Mouse (Mus musculus) MEL (cell line): Measurements from ENCODE around the gene Scamp1. TPM values are rescaled to one million over a fixed set of nuclear protein-coding genes. Genes with fewer than 3 reads are reported as not detected.

Experiments
- DNase-seq: peaks from one replicate; pipeline ENCODE4 v3.0.0; 2011; ENCODE audit warnings: low read depth, low spot score
- H3K27ac ChIP-seq: 2 replicates; pipeline ENCODE4 v1.5.1; 2012; ENCODE audit warnings: low read depth, mild to moderate bottlenecking, control low read depth, low read length, moderate library complexity; ENCODE audit not compliant: control insufficient read depth
- H3K27me3 ChIP-seq, 2 experiments: fragments of 150-350 bp in 1 of 2; sonication (generic) in 1 of 2; 2 replicates each; pipeline ENCODE4 v1.6.1; 2012; ENCODE audit warnings: low read length in 2 of 2, mild to moderate bottlenecking in 2 of 2, improper control_type of control experiment in 1 of 2, moderate library complexity in 1 of 2; ENCODE audit not compliant: insufficient read depth in 2 of 2, control insufficient read depth in 1 of 2
- H3K36me3 ChIP-seq, 2 experiments: 2 replicates each; pipeline ENCODE4 v1.6.1; 2012 to 2014; ENCODE audit warnings: low read length in 2 of 2, improper control_type of control experiment in 1 of 2, inconsistent platforms in 1 of 2, mild to moderate bottlenecking in 1 of 2; ENCODE audit not compliant: insufficient read depth in 2 of 2, control insufficient read depth in 1 of 2
- H3K4me1 ChIP-seq, 2 experiments: fragments of 150-350 bp in 1 of 2; sonication (generic) in 1 of 2; 2 replicates each; pipeline ENCODE4 v1.6.1; 2012; ENCODE audit warnings: low read length in 2 of 2, improper control_type of control experiment in 1 of 2, mild to moderate bottlenecking in 1 of 2; ENCODE audit not compliant: insufficient read depth in 2 of 2, control insufficient read depth in 1 of 2
- H3K4me3 ChIP-seq, 2 experiments: fragments of 150-350 bp in 1 of 2; sonication (generic) in 1 of 2; 2 replicates each; pipeline ENCODE4 v1.5.1; 2012; ENCODE audit warnings: low read depth in 2 of 2, low read length in 2 of 2, mild to moderate bottlenecking in 2 of 2, moderate library complexity in 2 of 2, control low read depth in 1 of 2, improper control_type of control experiment in 1 of 2; ENCODE audit not compliant: control insufficient read depth in 1 of 2, insufficient read depth in 1 of 2
- H3K79me2 ChIP-seq: 2 replicates; pipeline ENCODE4 v1.6.1; 2012; ENCODE audit warnings: mild to moderate bottlenecking, low read length, moderate library complexity; ENCODE audit not compliant: control insufficient read depth, poor library complexity, insufficient read depth
- H3K9ac ChIP-seq: 2 replicates; pipeline ENCODE4 v1.6.1; 2012; ENCODE audit warnings: low read depth, mild to moderate bottlenecking, control low read depth, low read length, moderate library complexity; ENCODE audit not compliant: control insufficient read depth, poor library complexity, severe bottlenecking
- H3K9me3 ChIP-seq: fragments of 150-350 bp; sonication (generic); replicated peaks from 2 replicates; pipeline ENCODE4 v1.6.1; 2012; ENCODE audit warnings: mild to moderate bottlenecking, low read length, improper control_type of control experiment, moderate library complexity; ENCODE audit not compliant: insufficient read depth
- BHLHE40 ChIP-seq: IDR thresholded peaks from 2 replicates; pipeline ENCODE4 v1.6.1; 2012; ENCODE audit warnings: low read depth, mild to moderate bottlenecking, inconsistent platforms, low read length, improper control_type of control experiment, borderline replicate concordance
- CHD2 ChIP-seq: IDR thresholded peaks from 2 replicates; pipeline ENCODE4 v1.6.1; 2011; ENCODE audit warnings: low read length, improper control_type of control experiment
- CTCF ChIP-seq, 3 experiments: IDR thresholded peaks in 2 of 3; conservative IDR thresholded peaks in 1 of 3; 2 replicates each; pipeline ENCODE4 v1.5.1; 2011 to 2012; ENCODE audit warnings: low read length in 3 of 3, low read depth in 2 of 3, mild to moderate bottlenecking in 2 of 3, improper control_type of control experiment in 1 of 3, inconsistent platforms in 1 of 3, mixed read lengths in 1 of 3, moderate library complexity in 1 of 3; ENCODE audit not compliant: control insufficient read depth in 1 of 3, insufficient read depth in 1 of 3, poor library complexity in 1 of 3, severe bottlenecking in 1 of 3
- HCFC1 ChIP-seq: IDR thresholded peaks from 2 replicates; pipeline ENCODE4 v1.6.1; 2012; ENCODE audit warnings: low read depth, mild to moderate bottlenecking, inconsistent platforms, low read length, improper control_type of control experiment, moderate library complexity
- JUND ChIP-seq: IDR thresholded peaks from 2 replicates; pipeline ENCODE4 v1.6.1; 2011; ENCODE audit warnings: low read depth, mild to moderate bottlenecking, improper control_type of control experiment, low read length
- KAT2A ChIP-seq: conservative IDR thresholded peaks from 2 replicates; pipeline ENCODE4 v1.6.1; 2012; ENCODE audit warnings: low read depth, low read length, improper control_type of control experiment, inconsistent platforms
- MAFK ChIP-seq: IDR thresholded peaks from 2 replicates; pipeline ENCODE4 v1.6.1; 2011; ENCODE audit warnings: low read depth, mild to moderate bottlenecking, low read length, improper control_type of control experiment, borderline replicate concordance
- MAX ChIP-seq: IDR thresholded peaks from 2 replicates; pipeline ENCODE4 v1.6.1; 2011; ENCODE audit warnings: low read length, improper control_type of control experiment
- MAZ ChIP-seq: IDR thresholded peaks from 2 replicates; pipeline ENCODE4 v1.6.1; 2012; ENCODE audit warnings: low read depth, mild to moderate bottlenecking, inconsistent platforms, low read length, improper control_type of control experiment
- MEF2A ChIP-seq: IDR thresholded peaks from 2 replicates; pipeline ENCODE4 v1.6.1; 2014; ENCODE audit warnings: low read depth, mild to moderate bottlenecking, inconsistent platforms, low read length, improper control_type of control experiment; ENCODE audit not compliant: poor library complexity, insufficient replicate concordance, severe bottlenecking; ENCODE audit errors: extremely low read depth
- MXI1 ChIP-seq: IDR thresholded peaks from 2 replicates; pipeline ENCODE4 v1.6.1; 2011; ENCODE audit warnings: mild to moderate bottlenecking, low read depth, low read length, improper control_type of control experiment
- MYB ChIP-seq: IDR thresholded peaks from 2 replicates; pipeline ENCODE4 v1.6.1; 2011; ENCODE audit warnings: mild to moderate bottlenecking, low read depth, low read length, improper control_type of control experiment
- MYC ChIP-seq: IDR thresholded peaks from 2 replicates; pipeline ENCODE4 v1.6.1; 2011; ENCODE audit warnings: low read depth, mild to moderate bottlenecking, low read length, improper control_type of control experiment, moderate library complexity
- NELFE ChIP-seq: IDR thresholded peaks from 2 replicates; pipeline ENCODE4 v1.6.1; 2011; ENCODE audit warnings: low read depth, low read length, improper control_type of control experiment
- NRF1 ChIP-seq: IDR thresholded peaks from 2 replicates; pipeline ENCODE4 v1.6.1; 2014; ENCODE audit warnings: low read depth, mild to moderate bottlenecking, inconsistent platforms, low read length, improper control_type of control experiment, moderate library complexity; ENCODE audit not compliant: poor library complexity, insufficient read depth, severe bottlenecking
- POLR2AphosphoS2 ChIP-seq: IDR thresholded peaks from 2 replicates; pipeline ENCODE4 v1.6.1; 2011; ENCODE audit warnings: low read length, improper control_type of control experiment
- POLR2AphosphoS5 ChIP-seq: IDR thresholded peaks from 2 replicates; pipeline ENCODE4 v1.6.1; 2012; ENCODE audit warnings: low read depth, borderline replicate concordance, mild to moderate bottlenecking, inconsistent platforms, low read length, moderate library complexity, mixed read lengths
- RAD21 ChIP-seq: IDR thresholded peaks from 2 replicates; pipeline ENCODE4 v1.6.1; 2011; ENCODE audit warnings: mild to moderate bottlenecking, low read depth, low read length, improper control_type of control experiment
- SIN3A ChIP-seq: IDR thresholded peaks from 2 replicates; pipeline ENCODE4 v1.6.1; 2012; ENCODE audit warnings: low read length, improper control_type of control experiment, inconsistent platforms
- SMC3 ChIP-seq: IDR thresholded peaks from 2 replicates; pipeline ENCODE4 v1.6.1; 2011; ENCODE audit warnings: low read depth, low read length, improper control_type of control experiment
- TBP ChIP-seq: IDR thresholded peaks from 2 replicates; pipeline ENCODE4 v1.8.0; 2011; ENCODE audit warnings: low read depth, low read length, improper control_type of control experiment
- TCF12 ChIP-seq: IDR thresholded peaks from 2 replicates; pipeline ENCODE4 v1.6.1; 2014; ENCODE audit warnings: low read depth, mild to moderate bottlenecking, inconsistent platforms, low read length, improper control_type of control experiment, moderate library complexity
- UBTF ChIP-seq: IDR thresholded peaks from 2 replicates; pipeline ENCODE4 v1.6.1; 2012; ENCODE audit warnings: low read depth, mild to moderate bottlenecking, inconsistent platforms, low read length, improper control_type of control experiment, moderate library complexity, borderline replicate concordance; ENCODE audit not compliant: insufficient read depth
- USF1 ChIP-seq: IDR thresholded peaks from 2 replicates; pipeline ENCODE4 v1.6.1; 2014; ENCODE audit warnings: low read depth, mild to moderate bottlenecking, inconsistent platforms, low read length, improper control_type of control experiment, moderate library complexity
- ZC3H11A ChIP-seq: IDR thresholded peaks from 2 replicates; pipeline ENCODE4 v1.6.1; 2012; ENCODE audit warnings: low read depth, mild to moderate bottlenecking, inconsistent platforms, low read length, improper control_type of control experiment
- ZKSCAN1 ChIP-seq: IDR thresholded peaks from 2 replicates; pipeline ENCODE4 v1.6.1; 2012; ENCODE audit warnings: low read depth, mild to moderate bottlenecking, inconsistent platforms, low read length, improper control_type of control experiment, moderate library complexity
- ZMIZ1 ChIP-seq: IDR thresholded peaks from 2 replicates; pipeline ENCODE4 v1.6.1; 2012; ENCODE audit warnings: low read depth, mild to moderate bottlenecking, inconsistent platforms, low read length, improper control_type of control experiment, moderate library complexity
- ZNF384 ChIP-seq: IDR thresholded peaks from 2 replicates; pipeline ENCODE4 v1.6.1; 2012; ENCODE audit warnings: low read depth, mild to moderate bottlenecking, inconsistent platforms, low read length, improper control_type of control experiment
- polyA plus RNA-seq, 2 experiments: library from polyadenylated mRNA; stranded (reverse) in 1 of 2; unstranded in 1 of 2; fragments of >175 nt in 1 of 2; fragments of >200 nt in 1 of 2; gene quantifications; 2 replicates each; pipeline versions ENCODE4 v1.2.1 to v1.2.4; 2012; ENCODE audit warnings: low replicate concordance in 2 of 2, low read depth in 1 of 2; ENCODE audit not compliant: insufficient read length in 2 of 2, insufficient read depth in 1 of 2, missing spikeins in 1 of 2
- total RNA-seq: library from RNA; depleted of rRNA; stranded (reverse); fragments of 300-350 nt; gene quantifications from 2 replicates; pipeline ENCODE4 v1.2.3, GENCODE M21; 2012

Gene Scamp1
- total and polyA plus RNA-seq, 3 experiments: 0.03 TPM; not detected in 2

DNA sequence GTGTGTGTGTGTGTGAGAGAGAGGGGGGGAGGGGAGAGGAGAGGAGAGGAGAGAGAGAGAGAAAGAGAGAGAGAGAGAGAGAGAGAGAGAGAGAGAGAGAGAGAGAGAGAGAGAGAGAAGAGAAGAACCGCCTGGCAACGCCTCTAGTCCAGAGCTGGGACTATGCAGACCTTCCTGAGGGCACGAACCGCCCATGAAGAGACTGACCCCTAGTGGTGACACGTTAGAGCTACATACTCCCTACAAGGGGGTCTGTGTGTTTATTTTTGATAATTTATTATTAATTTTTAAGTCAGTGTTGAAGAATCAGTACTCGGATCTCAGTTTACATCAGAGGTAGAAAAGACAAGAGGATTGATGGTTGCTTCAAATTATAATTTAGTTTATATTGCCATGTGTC lies 80.4 kb downstream of the Scamp1 start (continued):
- no peak for TF ChIP-seq ZKSCAN1
- TF ChIP-seq, all 39 proteins: peak for 5

DNA sequence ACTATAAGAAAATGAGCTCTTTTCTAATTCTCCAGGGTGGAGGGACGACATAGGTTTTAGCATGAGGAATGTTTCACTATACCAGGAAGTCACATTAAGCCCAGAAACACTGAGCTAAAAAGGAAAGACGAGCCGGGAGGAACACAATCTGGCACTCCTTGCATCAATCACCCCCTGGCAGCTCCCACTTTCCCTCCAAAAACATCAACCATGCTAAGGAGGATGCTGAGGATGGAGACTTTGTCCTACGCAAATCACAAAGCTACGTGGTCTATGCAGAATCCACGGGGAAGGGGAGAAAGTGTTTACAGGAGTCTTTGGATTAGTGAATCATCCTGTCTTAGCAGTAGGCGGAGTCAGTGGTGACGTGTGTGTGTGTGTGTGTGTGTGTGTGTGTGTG lies 85.8 kb downstream of the Scamp1 start:
- Histone ChIP-seq H3K4me3 (no peak overlapping the region), H3K4me1 (no peaks in the 10 kb centered on the region), H3K27me3 (no peaks in the 10 kb centered on the region), H3K9ac (no peak overlapping the region), H3K9me3 (no peaks in the 10 kb centered on the region), H3K27ac (no peak overlapping the region), H3K36me3 (peaks cover 0 to 2% of the 10 kb centered on the region in 2 experiments; a peak in 2 of 4 replicates), H3K79me2 (no peaks in the 10 kb centered on the region)
- no peak for TF ChIP-seq HCFC1
- no peak for TF ChIP-seq MEF2A
- no peak for TF ChIP-seq MYC
- TF ChIP-seq MAZ: no peak
- TF ChIP-seq NRF1: no peak
- no peak for TF ChIP-seq SMC3
- no peak for TF ChIP-seq ZNF384
- TF ChIP-seq ZMIZ1: no peak
- no peak for TF ChIP-seq CHD2
- no peak for TF ChIP-seq CTCF (IDR thresholded peaks at IDR 0.05 in 2 of 3, conservative IDR thresholded peaks at IDR 0.05 in 1 of 3; ENCODE audit: control insufficient read depth in 1 of 3, insufficient read depth in 1 of 3, low read depth in 2 of 3, low read length in 3 of 3, poor library complexity in 1 of 3, severe bottlenecking in 1 of 3)
- TF ChIP-seq NELFE: no peak
- TF ChIP-seq MAFK: no peak
- no peak for TF ChIP-seq BHLHE40
- no peak for TF ChIP-seq ZKSCAN1
- no peak for TF ChIP-seq MXI1
- TF ChIP-seq JUND: no peak
- no peak for TF ChIP-seq KAT2A
- no peak for TF ChIP-seq TCF12
- no peak for TF ChIP-seq MYB
- DNase-seq: no peak

DNA sequence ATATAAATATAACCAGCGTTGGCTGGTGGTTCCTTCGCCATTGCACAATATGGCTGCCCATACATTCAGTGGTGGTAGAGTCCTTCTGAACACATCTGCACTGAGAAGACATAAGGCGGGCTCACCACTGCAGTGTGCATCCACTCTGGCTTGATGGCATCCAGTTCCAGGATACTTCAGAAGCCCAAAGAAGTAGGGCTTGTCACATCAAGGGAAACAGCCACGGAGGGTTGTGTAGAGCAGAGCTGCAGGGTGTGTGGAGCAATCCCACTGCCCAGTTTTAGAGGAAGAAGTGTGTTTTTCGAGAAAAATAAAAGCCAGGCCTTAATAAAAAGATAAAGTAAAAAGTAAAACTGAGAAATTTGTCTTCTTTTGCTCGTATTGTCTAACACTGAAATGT lies 87.0 kb downstream of the Scamp1 start:
- Histone ChIP-seq H3K36me3 (peaks cover 0 to 5% of the 10 kb centered on the region in 2 experiments; a peak in 2 of 4 replicates), H3K9me3 (no peaks in the 10 kb centered on the region), H3K27ac (no peak overlapping the region), H3K27me3 (no peaks in the 10 kb centered on the region), H3K4me1 (no peaks in the 10 kb centered on the region), H3K79me2 (no peaks in the 10 kb centered on the region), H3K9ac (no peak overlapping the region), H3K4me3 (no peak overlapping the region)
- no peak for DNase-seq
- TF ChIP-seq NRF1: no peak
- TF ChIP-seq USF1: no peak
- no peak for TF ChIP-seq POLR2AphosphoS2
- TF ChIP-seq RAD21: no peak
- no peak for TF ChIP-seq ZC3H11A
- TF ChIP-seq UBTF: no peak
- no peak for TF ChIP-seq CTCF (IDR thresholded peaks at IDR 0.05 in 2 of 3, conservative IDR thresholded peaks at IDR 0.05 in 1 of 3; ENCODE audit: control insufficient read depth in 1 of 3, insufficient read depth in 1 of 3, low read depth in 2 of 3, low read length in 3 of 3, poor library complexity in 1 of 3, severe bottlenecking in 1 of 3)
- no peak for TF ChIP-seq SMC3
- no peak for TF ChIP-seq MAX
- no peak for TF ChIP-seq POLR2AphosphoS5
- TF ChIP-seq JUND: no peak
- TF ChIP-seq KAT2A: no peak
- no peak for TF ChIP-seq TBP
- TF ChIP-seq MAZ: no peak
- no peak for TF ChIP-seq SIN3A
- TF ChIP-seq NELFE: no peak
